Mouse (Mus musculus): ENCODE results near the gene Cntnap2.

Cntnap2 gene

DNA sequence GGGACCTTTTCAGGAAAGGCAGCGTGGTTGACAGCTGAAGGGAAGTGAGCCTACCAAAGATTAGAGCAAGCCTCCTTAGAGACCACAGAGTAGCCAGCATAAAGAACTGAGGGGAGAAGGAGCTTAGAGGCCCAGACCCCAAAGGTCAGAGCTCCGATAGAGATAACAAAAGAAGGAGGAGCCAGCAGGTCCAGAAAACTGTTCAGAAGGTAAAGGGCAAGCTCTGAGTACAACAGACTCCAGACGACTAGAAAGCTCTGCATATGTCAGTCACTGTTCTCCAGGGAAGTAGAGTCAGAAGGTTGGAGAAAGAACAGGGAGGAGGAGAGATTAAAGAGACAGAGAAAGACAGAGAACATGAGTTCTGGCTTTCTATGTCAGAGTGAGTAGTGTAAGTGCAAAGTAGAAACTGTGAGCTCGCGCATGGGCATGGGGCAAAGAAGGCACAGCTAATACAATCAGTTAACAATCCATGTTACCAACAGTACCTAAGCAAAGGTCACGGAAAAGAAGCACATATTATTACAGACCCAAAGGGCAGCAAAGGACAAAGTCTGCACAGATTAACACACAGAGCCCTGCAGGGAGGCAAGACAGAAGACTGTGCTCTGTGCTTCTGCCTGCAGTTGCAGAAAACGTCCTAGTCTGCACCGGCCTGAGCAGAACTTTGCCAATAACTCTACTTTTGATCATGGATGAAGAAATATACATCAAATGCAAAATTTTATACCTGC, 2247.1 kb downstream of the Cntnap2 start:
- no peak for DNase-seq (ENCODE audit: low spot score)

DNA sequence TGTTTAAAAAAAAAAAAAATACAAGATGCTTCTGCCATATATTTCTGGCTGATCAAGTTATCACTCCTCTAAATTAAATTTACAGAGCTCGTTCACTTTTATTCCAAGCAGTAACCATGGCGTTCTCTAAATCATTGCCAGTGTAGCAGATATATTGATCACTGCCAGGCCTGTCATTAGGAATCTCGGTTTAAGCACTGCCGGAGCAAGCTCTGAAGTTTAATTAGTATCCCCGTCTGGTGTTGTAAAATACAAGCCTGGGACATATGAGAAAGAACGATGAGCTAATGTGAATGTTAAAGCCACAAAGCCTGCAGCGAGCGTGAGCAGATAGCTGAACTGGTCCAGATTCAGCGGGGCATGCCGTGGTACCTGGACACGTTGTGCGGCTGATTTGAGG, 2247.8 kb downstream of the Cntnap2 start:
- no peak for DNase-seq (ENCODE audit: low spot score)

DNA sequence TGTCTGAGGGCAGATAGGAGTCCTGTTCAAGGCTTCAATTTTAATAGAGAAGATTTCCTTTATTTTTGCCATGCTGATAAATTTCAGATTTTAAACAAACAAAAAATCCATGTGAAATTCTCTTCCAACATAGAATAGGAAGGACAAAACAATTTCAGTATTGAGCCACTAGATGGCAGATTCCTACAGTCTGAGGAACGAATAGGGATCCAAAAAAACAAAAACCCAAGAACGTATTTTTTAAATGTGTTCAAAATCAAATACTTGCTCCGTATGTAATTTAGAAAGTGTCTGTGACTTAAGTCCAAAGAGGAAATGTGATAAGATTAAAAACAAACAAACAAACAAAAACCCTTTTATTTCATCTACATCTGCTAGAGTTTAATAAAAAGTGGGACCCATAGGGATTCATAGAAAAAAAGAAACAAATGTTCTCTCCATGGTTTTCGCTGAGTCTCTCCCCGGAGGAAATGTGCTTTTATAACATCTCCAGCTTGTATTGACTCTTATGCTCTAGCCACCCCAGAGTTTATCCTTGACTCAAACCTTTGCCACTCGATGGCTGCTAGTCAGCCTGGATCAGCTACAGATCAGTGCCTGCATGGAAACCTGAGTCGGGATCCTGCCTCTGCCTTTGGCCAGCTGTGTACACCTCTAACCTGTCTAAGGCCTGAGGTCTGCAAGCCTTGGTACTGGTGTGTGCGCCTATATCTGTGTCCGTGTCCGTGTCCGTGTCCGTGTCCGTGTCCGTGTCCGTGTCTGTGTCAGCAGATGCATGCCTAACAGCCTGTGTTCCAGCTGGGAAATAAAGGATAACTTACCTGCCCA, 2255.6 kb downstream of the Cntnap2 start:
- DNase-seq (ENCODE audit: low spot score) = no peak

DNA sequence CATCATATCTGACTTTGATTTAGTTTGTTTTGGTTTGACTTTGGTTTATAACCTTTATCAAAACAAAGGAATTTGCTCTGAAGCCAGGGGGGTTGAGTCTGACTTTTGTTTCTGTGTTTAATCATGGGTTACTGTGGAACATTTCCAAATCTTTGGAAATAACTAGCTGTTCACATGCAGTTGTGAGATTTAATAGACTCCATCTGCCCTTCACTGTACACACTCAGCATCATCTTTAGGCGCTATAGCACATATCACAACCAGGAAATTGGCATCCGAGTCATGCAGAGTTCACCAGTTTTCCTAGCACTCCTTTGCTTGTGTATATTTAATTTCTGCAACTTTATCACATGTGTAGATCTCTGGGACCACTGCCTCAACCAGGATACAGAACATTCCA, 2256.3 kb downstream of the Cntnap2 start:
- no peak for DNase-seq (ENCODE audit: low spot score)

DNA sequence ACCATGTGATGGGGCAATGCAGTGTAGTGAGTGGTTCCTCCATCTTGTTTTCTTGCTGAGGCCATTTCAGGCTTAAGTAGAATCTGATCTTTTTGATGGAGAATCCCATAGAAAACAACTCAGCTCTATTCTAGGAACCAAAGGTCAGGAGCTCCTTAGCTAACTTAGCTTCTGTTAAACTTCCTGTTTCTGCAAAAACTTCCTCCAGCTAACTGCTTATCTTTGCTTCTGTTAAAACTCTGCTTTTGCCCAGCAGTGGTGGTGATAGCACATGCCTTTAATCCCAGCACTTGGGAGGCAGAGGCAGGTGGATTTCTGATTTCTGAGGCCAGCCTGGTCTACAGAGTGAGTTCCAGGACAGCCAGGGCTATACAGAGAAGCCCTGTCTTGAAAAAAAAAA, 2258.1 kb downstream of the Cntnap2 start:
- no peak for DNase-seq (ENCODE audit: low spot score)

DNA sequence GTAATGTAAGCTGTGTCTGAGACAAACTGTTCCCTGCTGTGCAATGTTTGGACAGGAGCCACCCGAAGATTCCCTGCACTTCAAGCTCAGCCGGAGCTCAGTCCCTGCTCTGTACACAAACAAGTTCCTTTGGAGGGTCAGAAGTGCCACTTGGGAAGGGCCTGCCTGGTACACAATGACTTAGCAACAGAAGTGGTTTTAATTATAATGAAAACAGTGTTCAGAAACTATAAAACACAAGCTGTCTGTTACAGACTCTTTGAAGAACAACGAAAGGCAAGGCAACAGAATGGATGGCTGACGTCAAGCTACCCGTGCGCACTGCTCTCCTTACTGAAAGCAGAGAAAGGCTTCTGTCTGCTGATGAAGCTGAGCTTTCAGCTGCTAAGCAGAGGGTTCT, 2259.5 kb downstream of the Cntnap2 start:
- no peak for DNase-seq (ENCODE audit: low spot score)

DNA sequence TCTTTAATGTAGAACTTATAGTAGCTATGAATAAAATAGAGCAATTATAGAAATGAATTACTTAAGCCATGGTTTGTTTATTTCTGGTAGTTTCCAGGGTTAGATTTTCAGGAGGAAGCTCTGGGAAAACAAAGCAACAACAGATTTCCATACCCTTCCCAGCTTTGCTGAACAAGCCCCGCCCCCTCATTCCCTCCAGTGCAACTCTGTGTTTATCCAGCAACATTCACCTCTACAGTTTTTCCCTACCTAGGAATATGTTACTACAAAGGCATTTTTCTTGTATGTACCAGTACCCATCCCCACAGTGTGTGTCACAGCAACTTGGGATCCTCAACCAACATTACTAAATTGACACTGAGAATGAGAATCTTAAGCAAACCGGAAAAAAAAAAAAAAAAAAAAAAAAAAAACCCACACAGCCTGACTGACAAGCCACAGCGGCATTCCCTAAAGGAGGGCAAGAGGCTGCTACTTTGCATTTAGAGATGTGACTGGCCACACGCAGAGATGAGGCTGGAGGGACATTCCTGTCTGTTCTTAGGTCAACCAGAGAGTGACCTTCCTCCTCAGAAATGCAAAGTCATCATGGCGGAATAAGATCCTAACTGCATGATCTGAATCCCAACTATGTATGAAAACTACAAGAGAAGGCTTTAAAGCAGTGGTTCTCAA, 2260.3 kb downstream of the Cntnap2 start:
- no peak for DNase-seq (ENCODE audit: low spot score)

DNA sequence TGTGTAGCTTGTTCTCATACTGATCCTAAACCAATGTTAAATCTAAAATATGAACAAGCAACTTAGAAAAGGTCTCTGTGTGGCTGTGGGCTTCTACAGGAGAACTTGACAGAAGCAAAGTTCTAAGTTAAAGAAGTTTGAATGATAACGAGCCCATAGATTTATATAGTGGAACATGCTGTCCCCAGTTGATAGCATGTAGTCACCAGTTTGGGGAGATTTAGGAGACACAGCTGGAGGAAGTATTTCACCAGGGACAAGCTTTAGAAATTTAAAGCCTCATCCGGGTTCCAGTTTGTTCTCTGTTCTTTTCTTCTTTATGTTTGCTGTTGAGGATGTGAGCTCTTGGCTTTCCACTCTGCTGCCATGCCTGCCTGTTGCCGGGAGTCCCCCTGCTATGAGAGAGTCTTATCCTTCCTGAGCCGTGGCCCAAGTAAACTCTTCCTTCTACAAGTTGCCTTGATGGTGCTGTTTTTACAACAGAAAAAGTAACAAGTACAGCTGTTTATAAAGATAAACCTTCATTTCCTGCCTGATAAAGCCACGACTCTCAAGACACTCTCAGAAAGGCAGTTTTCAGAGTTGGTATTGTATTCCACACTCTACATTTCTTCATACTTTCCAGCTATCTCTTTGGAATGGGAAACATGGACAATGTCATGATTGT, 2264.1 kb downstream of the Cntnap2 start:
- no peak for DNase-seq (ENCODE audit: low spot score)

DNA sequence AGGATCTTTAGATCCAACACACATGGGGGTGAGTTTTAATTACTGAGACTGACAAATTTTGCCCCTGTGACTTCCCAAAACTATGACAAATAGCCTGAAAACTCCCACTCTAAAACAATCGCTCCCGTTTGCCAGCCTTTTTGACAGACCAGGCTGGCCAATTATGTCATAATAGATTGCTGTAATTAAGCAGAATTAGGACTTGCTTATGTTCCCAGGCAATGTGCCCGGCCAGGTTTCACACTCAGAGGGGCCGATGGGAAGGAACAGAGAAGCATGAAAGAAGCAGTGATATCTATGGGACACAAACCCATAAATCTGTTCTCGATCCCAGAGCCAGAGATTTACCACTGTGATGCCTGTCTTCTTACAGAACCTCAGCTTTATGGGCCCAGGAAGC, 2264.7 kb downstream of the Cntnap2 start:
- no peak for DNase-seq (ENCODE audit: low spot score)

DNA sequence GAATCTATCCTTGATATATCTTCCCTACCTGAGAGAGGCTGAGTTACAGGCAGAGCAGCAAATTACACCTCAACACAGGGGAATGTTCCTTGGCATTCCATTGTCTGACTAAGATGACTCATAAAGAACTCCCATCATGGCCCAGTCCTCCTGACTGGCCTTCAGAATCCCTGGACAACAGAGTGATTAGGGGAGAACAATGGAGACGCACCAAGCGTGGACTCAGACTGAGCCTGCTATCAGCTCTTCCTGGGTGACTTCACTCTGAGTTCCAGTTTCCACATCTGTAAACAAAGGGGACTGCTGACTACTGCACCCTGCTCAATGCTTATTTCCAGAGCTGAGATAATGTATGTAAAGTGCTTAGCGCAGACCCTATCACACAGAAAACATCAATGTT, 2269.1 kb downstream of the Cntnap2 start:
- DNase-seq (ENCODE audit: low spot score) = no peak

DNA sequence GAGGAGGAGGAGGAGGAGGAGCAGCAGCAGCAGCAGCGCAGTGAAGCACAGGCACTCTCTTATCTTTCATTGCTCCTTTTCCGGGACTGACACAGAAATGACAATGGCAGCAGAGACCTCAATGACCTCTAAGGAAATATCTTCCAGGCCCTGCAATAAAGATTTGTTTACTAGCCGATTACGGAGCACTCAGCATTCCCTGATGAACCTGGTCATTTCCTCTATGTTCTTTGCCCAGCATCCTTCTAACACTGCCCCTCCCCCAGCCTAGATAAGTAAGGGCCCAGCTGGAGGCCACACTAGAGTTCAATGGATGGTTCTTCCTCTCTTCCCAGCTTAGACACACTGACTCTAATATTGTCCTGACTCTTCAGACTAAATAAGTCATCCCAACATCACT, 2270.1 kb downstream of the Cntnap2 start:
- no peak for DNase-seq (ENCODE audit: low spot score)

DNA sequence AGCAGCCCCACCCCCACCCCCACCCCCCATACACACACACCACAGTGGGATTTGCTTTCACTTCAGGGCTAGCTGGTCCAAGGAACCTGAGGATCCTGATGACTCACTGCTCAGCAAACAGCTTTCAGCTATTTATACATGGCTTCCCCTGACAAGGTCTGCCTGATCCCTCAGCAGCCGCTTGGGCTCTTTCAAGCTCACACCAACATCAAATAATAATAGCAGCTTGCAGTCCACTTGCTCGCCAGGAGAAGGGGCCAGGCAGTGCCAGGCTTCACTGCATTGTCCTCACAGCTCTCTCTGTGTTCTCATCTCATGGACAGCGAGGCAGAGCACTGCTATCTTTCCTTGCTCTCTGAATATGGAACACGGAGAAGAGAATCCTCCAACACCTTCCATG, 2273.9 kb downstream of the Cntnap2 start:
- DNase-seq (ENCODE audit: low spot score) = no peak

DNA sequence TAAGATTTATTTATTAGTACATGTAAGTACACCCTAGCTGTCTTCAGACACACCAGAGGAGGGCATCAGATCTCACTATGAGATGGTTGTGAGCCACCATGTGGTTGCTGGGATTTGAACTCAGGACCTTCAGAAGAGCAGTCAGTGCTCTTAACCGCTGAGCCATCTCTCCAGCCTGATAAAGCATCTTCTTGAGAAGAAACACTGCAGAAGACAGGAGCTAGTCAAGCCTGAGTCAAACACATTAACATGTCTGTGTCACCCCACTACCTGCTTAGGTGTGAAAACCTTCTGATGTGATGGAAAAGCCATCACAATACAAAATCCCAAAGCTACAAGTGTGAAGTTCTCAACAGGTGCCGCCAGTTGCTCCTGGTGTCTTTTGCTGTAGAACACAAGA, 2275.2 kb downstream of the Cntnap2 start:
- no peak for DNase-seq (ENCODE audit: low spot score)

DNA sequence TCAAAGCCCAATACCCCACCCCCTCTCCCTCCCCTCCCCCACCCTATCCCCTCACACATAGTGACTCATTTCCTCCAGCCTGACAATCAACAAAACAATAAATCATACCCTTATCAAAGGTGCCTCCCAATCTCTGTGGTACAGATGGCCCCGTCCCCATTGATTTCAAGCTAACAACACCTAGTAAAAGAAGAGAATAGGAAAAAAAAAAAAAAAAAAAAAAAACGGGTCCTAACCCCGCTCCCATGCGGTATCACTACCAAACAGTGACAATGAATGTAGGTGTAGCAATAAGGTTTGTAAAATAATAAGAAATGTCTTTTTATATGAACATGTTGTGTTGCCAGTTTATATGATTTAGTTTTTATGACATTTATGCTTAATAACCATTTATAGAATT, 2278.1 kb downstream of the Cntnap2 start:
- DNase-seq (ENCODE audit: low spot score) = no peak

DNA sequence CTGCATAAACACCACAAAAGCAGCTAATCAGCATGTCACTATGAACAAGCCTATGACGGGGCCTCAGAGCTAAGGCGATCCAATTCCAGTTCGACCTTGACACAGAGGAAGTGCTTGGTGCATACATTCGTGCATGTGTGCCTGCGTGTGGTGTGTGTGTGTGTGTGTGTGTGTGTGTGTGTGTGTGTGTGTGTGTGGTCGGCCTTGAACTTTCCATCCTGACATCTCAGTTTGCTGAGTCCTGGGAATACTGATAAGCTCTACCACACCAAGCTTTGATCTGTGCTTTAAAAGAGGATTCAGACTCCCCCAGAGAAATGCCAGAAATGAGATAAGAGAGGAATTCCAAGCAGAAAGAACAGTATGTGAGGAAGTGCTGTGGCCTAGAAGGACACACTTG, 2279.0 kb downstream of the Cntnap2 start:
- DNase-seq (ENCODE audit: low spot score) = no peak

DNA sequence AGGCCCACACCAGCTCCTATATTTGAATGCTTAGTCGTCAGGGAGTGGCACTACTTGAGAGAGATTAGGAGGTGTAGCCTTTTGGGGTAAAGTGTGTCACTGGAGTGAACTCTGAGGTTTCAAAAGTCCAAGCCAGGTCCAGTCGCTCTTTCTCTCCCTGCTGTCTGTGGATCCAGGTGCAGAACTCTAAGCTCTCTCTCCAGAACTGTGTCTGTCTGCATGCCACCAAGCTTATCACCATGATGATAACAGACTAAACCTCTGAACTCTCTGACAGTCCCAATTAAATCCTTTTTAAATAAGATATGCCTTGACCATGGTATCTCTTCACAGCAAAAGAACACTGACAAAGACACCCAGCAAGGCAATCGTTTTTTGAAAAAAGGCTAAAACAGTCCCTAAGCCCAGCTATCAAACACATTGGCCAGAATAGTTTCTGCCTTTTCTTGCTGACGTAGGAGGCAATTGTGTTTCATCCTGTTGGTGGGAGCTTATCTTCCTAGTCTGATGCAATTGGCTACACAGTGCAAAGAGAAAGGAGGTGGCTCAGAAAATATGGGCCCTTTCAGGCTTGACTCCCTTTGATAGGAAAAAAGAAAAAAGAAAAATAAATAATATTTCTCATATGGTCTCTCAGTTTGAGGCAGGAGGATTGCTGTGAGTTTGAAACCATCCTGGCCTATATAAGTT, 2281.8 kb downstream of the Cntnap2 start:
- no peak for DNase-seq (ENCODE audit: low spot score)

DNA sequence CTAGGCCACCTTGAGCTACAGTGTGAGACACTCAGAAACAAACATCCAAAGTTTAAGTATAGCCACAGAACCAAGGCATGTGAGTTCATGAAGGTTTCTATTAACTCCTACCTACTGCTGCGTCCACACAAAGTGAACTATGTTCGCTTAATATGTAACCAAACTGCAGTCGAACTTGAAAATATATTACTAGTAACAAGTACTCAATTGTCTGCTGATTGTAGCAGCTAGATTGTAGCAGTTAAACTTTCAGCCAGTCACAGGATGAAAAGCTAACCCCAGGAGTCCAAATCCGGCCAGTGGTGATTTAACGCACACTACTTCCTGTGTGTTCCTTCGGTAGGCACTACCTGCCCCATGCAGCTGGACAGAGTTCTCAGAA, 2282.3 kb downstream of the Cntnap2 start:
- no peak for DNase-seq (ENCODE audit: low spot score)

DNA sequence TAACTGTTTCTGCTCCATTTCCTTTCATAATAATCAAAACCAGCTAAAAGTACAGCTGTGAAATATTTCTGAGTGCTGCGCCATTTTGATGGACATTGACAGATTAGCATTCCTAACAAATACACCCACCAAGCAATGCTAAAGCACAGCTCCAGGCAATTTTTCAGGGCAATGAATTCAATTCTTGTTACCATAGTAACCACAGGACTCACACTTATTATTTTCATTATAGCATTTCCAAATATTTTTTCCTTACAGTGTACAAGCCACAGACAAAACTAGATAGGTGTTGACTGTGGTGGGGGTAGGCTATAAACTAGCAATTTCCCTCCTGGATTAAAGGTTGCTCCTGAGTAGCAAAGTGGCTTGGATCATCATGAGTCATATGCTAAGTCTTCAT, 2284.1 kb downstream of the Cntnap2 start:
- DNase-seq (ENCODE audit: low spot score) = no peak

DNA sequence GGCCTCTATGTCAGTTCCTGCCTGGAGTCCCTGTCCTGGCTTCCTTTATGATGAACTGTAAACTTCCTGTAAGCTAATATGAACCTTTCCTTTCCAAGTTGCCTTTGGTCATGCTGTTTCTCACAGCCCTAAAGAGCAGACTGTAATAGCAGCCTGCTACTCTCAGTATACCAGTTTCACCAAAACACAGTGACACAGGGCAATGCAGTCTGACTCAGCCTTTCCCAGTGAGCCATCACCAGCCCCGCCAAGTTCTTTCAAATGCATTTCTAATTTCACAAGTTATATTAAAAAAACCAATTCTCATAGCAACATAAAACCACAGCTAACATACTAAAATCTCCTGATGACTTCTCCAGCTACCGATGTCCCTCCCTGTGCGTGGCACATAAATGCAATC, 2285.5 kb downstream of the Cntnap2 start:
- DNase-seq (ENCODE audit: low spot score) = no peak

DNA sequence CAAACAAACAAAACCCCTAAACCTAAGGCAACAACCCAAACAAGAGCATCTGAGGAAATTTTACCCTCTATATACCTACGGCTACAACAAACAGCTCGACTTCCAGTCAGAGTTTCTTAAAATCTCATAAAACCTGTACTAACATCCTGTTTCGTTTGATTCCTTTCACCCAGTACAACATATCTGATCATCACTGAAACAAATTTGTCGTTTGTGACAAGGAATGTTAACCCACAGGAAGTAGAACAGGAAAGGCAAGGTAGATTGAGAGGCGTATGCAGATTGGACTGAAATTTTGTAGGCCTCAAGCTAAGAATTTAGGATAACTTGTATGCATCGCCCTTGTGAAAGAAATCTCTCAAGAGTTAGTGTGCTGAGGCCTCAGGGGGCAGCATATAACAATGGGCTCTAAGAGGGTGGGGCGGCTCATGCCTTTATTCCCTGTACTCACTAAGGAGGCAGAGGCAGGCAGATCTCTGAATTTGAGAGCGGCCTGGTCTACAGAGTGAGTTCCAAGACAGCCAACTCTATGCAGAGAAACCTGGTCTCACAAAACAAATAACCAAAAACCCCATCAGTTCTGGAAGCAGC, 2291.0 kb downstream of the Cntnap2 start:
- DNase-seq (ENCODE audit: low spot score) = no peak
